8 mouse cellular contexts compared by ENCODE assay signal in the genomic region with DNA sequence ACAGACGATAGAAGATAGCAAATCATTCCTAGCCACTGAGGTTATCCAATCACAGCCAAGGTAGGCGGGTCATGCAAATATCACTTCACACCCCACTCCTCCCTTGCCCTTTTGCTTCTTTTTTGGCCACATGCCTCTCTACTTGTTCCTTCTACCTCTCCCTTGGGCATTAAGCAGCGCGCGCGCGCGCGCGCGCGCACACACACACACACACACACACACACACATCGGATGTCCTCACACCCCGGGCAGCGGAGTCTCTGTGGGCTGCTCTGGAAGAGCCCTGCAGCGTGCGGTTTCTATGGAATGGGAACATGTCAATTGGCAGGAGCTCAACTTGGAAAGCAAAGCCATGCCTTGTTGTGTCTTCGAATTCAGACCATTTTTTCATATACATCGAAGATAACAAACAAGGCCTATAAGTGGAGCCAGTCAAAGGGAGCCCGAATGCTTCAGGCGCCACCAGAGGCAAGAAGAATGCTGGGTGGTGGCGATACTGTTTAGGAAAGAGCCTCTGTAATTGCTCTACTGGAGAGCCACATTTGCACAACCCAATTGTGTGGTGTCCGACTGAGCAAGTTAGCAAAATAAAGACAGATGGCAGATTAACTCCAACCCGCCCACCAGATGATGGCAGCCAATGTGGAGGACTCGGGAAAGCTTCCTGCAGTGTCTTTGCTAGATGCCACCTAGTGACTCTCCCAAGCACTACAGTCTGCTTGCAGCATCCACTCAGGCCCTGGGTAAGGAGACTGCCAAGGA.
DNase-seq lines count a peak whose midpoint lies in the region; ATAC-seq and TF ChIP-seq lines count a peak whose summit lies in the region.

No protein-coding gene starts in this region.

- H3K4me3 ChIP-seq in heart, adult 2 months = no peak overlapping the region
- H3K4me3 ChIP-seq in lung, postnatal 0 days (ENCODE audit: low read depth, low read length) = no peak overlapping the region

- no peak overlapping the region for H3K9ac ChIP-seq in heart, adult 2 months (ENCODE audit: low read depth, low read length)
- H3K9ac ChIP-seq in lung, postnatal 0 days (replicated peaks; ENCODE audit: low read depth) = no peak overlapping the region

- intact Hi-C loops in heart, adult 2 months (cut with DNase I) = no loop called here

- 50% methylated on average over 25 of the region's 25 CpGs for WGBS in heart, adult 2 months
- 47% methylated on average over 25 of the region's 25 CpGs for WGBS in lung, postnatal 0 days

- H3K79me2 ChIP-seq in heart, adult 2 months (replicated peaks; ENCODE audit: control insufficient read depth, insufficient read depth, low read length) = no peaks in the 10 kb centered on the region

- H3K27ac ChIP-seq in heart, adult 2 months = no peak overlapping the region
- no peak overlapping the region for H3K27ac ChIP-seq in lung, postnatal 0 days (ENCODE audit: low read length)

- TF ChIP-seq CTCF in heart, adult 2 months (IDR thresholded peaks at IDR 0.05) = peak; percentile 63
- peak; percentile 79 for TF ChIP-seq CTCF in lung, postnatal 0 days (IDR thresholded peaks at IDR 0.05)

- TF ChIP-seq POLR2A in heart, adult 2 months (IDR thresholded peaks at IDR 0.05; ENCODE audit: insufficient read depth, low read depth, low read length) = no peak

- no peak for TF ChIP-seq EP300 in heart, adult 2 months (IDR thresholded peaks at IDR 0.05; ENCODE audit: insufficient read depth, low read depth, low read length)
- TF ChIP-seq EP300 in lung, postnatal 0 days (IDR thresholded peaks at IDR 0.05) = peak; percentile 25; the same call in 1 of the 2 replicates

- peak; percentile 25 for ATAC-seq in lung, postnatal 0 days
- no peak for ATAC-seq in activated CD4-positive, CD25-positive, alpha-beta regulatory T cell, adult 4 months

- no peaks in the 10 kb centered on the region for H3K27me3 ChIP-seq in heart, adult 2 months (ENCODE audit: control insufficient read depth, insufficient read depth, low read length)
- no peaks in the 10 kb centered on the region for H3K27me3 ChIP-seq in lung, postnatal 0 days (replicated peaks; ENCODE audit: insufficient read depth, low read length)

- peak; percentile 34 for DNase-seq in urinary bladder, postnatal 14 days (ENCODE audit: low spot score)
- DNase-seq in urinary bladder, postnatal 10 days (ENCODE audit: low spot score) = no peak
- peak; percentile 40 for DNase-seq in embryo, embryonic 9.5 days (ENCODE audit: extremely low spot score)
- peak; percentile 50 to 55 for DNase-seq in heart, adult 2 months
- DNase-seq in layer of hippocampus, adult 9-10 months (ENCODE audit: low spot score) = peak; percentile 75
- DNase-seq in lung, postnatal 0 days (ENCODE audit: low spot score) = peak; percentile 89
- DNase-seq in right cerebral cortex, postnatal 25 days = peak; percentile 83

- no peak overlapping the region for H3K4me2 ChIP-seq in lung, postnatal 0 days (replicated peaks; ENCODE audit: low read depth, low read length)

- no peaks in the 10 kb centered on the region; the same call in 1 of the 2 replicates for H3K36me3 ChIP-seq in heart, adult 2 months (ENCODE audit: control insufficient read depth, insufficient read depth, low read length)
- H3K36me3 ChIP-seq in lung, postnatal 0 days (ENCODE audit: insufficient read depth, low read length) = no peaks in the 10 kb centered on the region

- no peaks in the 10 kb centered on the region for H3K4me1 ChIP-seq in heart, adult 2 months (ENCODE audit: control insufficient read depth, insufficient read depth, low read length)
- peaks cover 4% of the 10 kb centered on the region; the same call in 1 of the 2 replicates for H3K4me1 ChIP-seq in lung, postnatal 0 days (ENCODE audit: insufficient read depth, low read depth, low read length)

- no peaks in the 10 kb centered on the region for H3K9me3 ChIP-seq in lung, postnatal 0 days (ENCODE audit: low read length)
